Mouse (Mus musculus): ENCODE results near the gene Rpl37a.

DNA sequence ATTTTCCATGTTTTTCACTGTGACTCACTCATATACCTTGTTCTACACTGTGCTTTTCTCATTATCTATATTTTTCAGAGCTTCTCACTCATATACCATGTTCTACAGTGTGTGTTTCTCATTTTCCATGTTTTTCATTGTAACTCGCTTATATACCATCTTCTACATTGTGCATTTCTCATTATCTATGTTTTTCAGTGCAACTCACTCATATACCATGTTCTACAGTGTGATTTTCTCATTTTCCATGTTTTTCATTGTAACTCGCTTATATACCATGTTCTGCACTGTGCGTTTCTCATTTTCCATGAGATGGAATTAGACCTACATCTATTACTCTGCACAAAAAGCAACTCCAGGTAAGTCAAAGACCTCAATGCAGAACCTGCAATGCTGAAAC is 14.8 kb upstream of the Rpl37a start:
- TF ChIP-seq POLR2A (IDR thresholded peaks at IDR 0.05; ENCODE audit: borderline replicate concordance, extremely low read depth, insufficient read depth, insufficient read length, poor library complexity, severe bottlenecking) (no peak), CTCF (IDR thresholded peaks at IDR 0.05; ENCODE audit: borderline replicate concordance, extremely low read depth, insufficient read depth, insufficient read length) (no peak)
